Mouse (Mus musculus): ENCODE results near the gene Ikbip.
A peak's percentile ranks its signal among the peaks of the same experiment; 100 is the strongest.

Gene Ikbip

DNA sequence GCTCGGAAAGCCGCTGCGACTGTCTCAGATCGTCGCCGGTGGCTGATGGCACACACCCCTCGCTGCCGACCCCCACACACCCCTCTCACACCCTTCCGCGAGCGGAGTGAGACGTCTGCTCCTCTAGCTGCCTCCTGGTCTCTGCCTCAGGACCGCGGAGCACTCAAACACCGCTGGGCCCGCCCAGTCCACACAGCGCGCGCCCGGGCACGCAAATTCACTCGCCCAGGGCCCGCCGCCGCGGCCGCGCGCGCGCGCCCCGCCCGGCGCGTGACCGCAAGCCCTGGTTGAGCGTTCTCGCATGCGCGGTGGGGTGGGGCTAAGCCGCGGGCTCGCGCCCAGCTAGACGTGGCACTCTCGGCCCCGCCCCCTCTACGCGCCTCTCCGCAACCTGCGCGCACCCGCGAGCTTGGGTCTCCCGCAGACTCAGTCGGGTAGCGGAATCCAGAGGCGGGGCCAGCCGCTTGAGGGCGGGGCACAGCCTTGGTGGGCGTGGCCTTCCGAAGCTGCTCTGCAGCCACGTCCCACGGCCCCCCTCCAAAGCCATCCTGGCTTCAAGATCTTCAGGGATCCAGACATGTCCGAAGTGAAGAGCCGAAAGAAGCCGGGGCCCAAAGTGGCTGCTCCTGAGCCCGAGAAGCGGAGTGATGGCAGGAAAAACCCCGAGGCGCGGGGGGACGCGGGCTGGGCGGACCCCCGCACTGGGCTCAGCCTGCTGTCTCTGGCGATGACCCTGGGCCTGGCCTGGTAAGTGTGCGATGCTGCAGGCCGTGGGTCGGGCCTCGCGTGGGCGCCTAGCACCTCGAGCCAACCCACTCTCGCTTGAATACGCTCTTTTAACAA is at the start of gene Ikbip, which contains the start of gene Apaf1:
TSS of gene Ikbip (plus strand) at position 391 of the 843 bp plus-strand sequence.
TSS of gene Apaf1 (minus strand) at position 221 of the 843 bp plus-strand sequence.
- peak; percentile 100 for DNase-seq (ENCODE audit: inconsistent ontology term)

DNA sequence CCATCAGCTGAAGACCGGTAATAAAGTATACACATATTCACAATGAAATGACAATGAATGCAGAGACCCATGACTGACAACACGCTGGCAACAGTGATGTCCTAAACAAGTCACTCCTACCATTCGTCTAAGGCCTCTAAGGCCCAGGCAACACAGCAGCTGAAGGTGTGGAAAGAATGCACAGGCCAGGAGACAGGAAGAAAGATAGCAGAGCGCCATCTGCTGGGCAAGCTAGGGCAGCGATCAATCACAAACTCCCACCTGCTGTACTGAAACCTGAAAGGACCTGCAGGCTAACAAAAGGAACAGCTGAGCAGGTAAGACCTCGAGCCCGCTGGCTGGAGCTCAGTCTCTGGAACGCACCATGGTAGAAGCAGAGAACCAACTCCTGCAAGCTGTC is 48.8 kb upstream of the Ikbip start:
- peak; percentile 15 for DNase-seq (ENCODE audit: inconsistent ontology term)

DNA sequence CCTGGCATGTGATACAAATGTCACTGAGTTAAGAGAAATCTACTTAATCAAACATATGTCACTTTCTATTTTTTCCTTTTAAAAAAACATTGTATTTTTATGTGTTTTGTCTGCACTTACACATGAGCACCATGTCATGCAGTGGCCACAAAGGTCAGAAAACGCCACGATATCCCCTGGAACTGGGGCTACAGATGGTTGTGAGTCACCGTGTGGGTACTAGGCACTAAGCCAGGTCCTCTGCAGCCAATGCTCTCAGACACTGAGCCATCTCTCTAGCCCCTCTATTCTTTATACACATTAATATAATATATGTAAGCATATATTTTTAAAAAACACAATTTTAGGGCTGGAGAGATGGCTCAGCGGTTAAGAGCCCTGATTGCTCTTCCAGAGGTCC is 33.0 kb upstream of the Ikbip start:
- DNase-seq (ENCODE audit: inconsistent ontology term): peak; percentile 30

DNA sequence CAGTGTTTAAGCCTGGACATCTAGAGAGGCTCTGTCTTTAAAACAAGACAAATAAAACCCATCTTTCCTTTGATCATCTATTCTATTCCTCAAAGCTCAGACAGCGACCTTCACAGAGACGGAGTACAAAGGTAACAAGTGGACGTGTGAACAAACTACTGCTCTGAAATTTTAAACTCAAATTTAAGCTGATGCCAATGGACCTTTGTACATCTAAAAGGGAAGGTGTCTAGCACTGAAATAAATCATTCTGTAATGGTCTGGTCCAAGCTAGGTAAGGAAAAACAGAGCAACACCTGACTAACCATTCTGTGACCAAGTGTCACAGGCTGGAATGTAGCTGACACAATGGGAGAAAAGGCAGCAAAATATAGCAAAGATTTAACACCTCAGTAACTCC is 31.6 kb upstream of the Ikbip start:
- DNase-seq (ENCODE audit: inconsistent ontology term): no peak

DNA sequence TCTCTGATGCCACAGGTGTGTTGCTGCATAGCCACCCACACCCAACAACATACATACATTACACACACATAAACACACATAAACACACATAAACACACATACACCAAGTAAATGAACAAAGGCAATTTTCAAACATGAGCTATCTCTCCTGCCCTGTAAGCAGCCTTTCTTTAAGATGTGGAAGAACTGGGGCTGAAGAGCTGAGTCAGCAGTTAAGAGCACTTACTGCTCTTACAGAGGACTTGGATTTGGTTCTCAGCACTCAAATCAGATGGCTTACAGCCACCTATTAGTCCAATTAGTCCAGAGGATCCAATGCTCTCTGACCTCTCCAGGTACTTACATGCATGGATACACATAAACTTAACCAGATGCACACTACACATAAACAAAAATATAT is 30.0 kb upstream of the Ikbip start:
- no peak for DNase-seq (ENCODE audit: inconsistent ontology term)

DNA sequence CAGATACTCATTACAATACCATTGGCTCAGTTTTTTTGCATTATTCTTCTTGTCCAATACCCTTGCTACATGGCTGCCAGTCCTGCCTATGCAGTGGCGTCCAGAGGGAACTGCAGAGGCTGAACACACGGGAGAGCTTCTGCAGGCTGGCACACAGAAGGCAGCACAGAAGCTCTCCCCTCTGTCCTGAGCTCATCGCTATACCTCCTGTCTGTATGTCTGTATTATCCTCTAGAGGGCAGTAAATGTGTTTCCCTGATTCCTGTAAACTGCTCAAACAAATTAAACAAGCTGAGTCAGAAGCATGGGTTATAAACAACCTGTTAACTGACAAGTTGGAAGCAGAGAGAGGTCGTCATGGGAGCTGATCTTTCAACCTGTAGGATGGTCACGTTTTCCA is 22.0 kb upstream of the Ikbip start:
- DNase-seq (ENCODE audit: inconsistent ontology term): peak; percentile 25

DNA sequence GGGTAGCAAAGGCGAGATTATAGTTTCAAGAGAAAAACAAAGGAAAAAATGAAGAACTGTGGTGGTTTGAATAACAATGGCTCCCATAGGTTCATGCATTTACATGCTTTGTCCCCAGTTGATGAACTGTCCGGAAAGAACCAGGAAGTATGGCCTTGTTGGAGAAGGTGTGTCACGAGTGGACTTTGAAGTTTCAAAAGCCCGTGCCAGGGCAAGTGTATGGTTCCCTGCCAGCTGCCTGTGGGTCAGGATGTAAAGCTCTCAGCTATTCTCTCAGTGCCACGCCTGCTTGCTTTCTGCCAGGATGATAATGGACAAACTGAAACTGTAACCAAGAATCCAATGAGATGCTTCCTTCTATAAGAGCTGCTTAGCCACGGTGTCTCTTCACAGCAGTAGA is 20.4 kb upstream of the Ikbip start:
- no peak for DNase-seq (ENCODE audit: inconsistent ontology term)

DNA sequence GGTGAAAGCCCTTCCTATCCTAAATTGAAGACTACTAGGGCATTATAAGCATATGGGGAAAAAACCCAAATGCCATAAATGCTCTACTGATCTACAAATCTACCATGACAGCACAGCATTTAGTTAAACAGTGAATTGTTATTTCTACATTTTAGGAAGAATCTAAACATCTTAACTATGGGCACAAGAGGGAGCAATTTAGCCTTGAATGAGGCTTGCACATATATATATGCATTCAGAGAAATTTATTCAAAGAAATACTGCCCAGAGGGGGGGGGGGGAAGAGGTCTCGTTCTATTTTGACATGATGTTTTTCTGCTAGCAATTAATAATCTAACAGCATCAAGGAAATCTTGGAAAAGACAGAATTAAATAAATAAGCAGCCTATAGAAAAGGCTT is 11.0 kb upstream of the Ikbip start:
- DNase-seq (ENCODE audit: inconsistent ontology term): no peak

DNA sequence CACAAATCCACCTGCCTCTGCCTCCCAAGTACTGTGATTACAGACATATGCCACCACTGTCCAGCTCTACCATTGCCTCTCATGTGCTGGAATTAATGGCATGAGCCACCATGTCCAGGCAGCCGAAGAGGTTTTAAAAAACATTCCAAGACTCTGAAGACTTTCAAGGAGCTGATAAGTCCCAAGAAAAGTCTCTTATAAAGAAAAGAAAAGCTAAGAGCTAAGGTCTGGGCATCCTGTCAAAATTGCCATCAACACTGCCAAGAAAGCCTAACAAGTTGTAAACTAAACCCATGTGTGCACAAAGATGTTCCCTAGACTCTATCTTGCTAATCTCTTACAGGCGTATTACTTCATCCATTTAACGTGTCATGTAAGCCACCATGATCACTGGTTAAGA is 9.4 kb upstream of the Ikbip start:
- no peak for DNase-seq (ENCODE audit: inconsistent ontology term)

DNA sequence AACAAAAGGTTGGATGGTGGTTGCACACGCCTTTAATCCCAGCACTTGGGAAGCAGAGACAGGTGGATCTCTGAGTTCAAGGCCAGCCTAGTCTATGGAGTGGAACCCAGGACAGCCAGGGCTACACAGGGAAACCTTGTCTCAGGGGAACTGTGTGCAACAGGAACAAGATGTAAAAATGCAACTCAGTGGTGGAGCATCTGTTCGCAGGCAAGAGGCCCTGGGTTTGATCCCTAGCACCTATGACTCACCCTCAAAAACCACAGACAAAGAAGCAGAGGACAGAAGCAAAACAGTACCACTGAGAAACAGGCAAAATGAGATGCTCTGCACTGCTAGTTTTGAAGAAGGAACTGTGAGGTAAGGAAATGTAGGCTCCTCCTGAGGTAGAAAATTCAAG is 6.1 kb upstream of the Ikbip start:
- DNase-seq (ENCODE audit: inconsistent ontology term): peak; percentile 10

DNA sequence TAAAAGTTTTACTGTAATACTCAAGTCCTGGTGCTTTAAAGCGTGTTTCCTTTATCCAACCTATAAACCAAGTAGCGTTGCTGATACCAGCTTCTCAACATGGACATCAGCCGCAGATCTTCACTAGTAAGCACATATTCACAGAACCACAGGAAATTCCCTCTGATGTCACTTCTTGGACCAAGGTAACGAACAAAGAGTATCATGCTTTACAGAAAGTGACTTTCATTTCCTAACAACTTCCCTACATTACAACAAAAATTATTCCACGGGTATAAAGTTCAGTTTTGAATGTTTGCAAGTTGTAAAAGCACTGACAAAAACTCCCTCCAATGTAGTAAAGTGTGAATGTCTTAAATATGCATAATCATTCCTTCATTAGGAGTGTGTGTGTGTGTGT is 2.2 kb upstream of the Ikbip start:
- peak; percentile 5 for DNase-seq (ENCODE audit: inconsistent ontology term)

DNA sequence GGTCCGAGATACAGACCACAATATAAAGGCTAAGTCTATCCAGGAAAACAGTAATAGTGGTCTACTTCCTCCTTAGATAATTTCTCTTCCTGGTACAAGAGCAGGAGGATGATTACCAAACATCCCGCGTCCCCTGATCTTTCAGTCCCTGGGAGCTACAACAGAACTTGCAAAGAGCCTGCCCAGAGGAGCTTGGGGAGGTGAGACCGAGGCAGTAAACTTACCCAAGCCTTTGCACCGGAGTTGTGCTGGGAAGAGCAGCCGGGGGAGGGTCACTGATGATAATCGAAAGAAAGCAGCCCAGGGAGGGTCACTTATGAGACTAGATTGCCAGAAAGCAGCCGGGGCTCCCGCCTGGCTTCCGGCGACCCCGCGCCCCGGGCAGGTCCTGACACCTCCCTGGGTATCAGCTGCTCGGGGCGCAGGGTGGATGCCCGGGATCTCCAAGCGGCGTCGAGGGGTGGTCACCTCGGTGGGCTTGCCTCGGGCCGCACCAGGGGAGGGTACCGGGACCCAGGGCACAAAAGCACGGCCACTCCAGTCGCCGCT is 707 bp upstream of the Ikbip start:
- DNase-seq (ENCODE audit: inconsistent ontology term): no peak

DNA sequence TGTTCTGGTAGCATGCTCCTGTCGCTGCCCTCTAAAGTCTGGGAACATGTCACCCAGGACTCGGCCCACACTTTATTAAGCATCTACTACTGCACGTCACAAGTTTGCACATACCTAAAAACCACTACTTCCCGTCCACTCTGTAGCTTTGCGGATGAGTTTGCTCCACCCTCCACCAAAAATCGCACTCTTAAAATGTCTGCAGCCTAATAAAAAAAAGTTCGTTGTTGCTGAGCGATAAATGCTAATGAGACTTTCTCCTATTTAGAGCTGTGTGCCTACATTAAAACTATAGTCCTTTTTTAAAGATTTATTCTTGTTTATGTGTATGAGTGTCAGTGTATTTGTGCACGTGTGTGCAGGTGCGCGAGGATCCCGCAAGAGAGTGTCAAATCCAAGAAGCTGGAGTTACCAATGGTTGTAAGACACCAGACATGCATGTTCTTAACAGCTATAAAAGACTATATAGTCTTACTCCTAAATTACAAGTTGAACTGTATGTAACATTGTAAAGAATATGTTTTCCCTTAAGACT is 720 bp downstream of the Ikbip start:
- DNase-seq (ENCODE audit: inconsistent ontology term): no peak

DNA sequence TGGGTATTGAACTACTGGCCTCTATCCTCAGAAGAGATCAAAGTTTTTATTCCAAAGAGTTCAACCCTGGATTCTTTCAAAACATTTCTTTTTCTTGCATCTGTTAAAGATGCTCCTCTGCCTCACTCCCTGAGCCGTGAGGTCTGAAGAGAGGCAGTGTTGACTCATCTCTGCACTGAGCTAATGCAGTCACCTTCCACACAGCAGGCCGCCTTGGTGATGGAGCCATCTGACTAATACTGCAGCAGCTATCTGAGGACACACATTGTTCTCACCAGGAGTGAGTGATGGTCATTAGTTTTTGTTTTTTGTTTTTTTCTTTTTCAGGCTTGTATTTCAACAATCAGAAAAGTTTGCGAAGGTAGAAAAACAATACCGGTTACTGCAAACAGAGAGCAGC is 10.1 kb downstream of the Ikbip start:
- DNase-seq (ENCODE audit: inconsistent ontology term): peak; percentile 57

DNA sequence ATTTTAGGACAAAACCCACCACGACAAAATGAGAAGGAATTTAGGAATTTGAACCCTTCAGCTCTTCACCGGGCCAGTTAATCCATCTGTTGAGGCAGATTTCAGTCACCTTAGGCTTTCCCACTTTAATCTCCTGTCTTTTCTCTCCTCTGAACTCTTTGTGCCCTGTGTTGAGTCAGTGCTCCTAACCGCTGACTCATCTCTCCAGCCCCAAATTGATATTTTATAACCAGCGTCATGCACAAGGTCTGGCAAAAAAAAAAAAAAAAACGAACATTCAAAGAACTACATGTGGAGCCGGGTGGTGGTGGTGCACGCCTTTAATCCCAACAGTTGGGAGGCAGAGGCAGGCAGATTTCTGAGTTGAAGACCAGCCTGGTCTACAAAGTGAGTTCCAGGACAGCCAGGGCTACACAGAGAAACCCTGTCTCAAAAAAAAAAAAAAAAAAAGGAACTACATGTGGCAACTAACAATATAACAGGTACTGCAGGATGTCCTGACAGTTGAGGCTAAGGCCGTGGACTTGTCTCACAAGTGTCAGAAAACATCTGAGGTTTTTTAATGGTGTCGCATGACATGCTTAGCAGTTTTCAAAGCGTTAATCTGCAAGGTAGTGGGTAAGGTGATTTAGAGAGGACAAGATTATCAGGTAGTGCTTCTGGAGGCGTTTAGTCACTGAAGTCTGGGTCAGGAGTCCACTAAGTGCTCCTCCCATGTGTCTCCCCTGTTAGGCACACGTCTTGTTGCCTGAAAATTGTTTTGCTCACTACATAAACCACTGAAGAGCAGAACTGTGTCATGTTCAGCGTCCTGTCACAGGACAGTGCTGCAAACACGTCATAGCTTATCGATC is 11.7 kb downstream of the Ikbip start:
- DNase-seq (ENCODE audit: inconsistent ontology term): no peak

DNA sequence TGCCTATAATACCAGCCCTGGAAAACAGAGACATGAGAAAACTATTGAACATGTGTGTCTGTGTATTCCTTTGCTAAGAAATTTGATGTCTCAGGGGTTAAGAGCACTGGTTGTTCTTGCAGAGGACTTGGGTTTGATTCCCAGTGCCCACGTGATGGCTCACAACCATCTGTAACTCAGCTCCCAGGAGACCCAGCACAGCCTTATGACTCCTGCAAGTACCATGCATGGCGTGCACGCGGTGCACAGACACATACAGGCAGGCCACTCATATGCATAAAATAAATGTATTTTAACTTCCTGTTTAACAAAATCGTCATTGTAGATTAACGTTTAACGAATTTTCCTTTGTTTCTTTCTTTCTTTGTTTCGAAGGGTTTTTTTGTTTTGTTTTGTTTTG is 15.3 kb downstream of the Ikbip start:
- DNase-seq (ENCODE audit: inconsistent ontology term): no peak

DNA sequence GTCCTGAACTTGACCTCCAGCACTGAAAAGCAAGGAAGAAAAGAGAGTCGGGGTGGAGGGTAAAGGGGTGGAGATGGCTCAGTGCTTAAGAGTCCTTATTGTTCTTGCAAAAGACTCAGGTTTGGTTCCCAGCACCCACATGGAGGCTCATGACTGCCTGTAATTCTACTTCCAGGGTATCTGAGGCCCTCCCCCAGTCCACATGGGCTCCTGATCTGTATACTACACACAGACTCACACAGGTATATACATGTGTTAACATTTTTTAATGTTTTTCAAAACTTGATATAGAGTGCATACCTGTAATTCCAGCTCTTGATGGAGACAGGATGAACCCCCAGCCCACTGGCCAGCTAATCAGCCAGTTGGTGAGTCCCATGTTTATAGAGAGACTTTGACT is 17.4 kb downstream of the Ikbip start:
- no peak for DNase-seq (ENCODE audit: inconsistent ontology term)

DNA sequence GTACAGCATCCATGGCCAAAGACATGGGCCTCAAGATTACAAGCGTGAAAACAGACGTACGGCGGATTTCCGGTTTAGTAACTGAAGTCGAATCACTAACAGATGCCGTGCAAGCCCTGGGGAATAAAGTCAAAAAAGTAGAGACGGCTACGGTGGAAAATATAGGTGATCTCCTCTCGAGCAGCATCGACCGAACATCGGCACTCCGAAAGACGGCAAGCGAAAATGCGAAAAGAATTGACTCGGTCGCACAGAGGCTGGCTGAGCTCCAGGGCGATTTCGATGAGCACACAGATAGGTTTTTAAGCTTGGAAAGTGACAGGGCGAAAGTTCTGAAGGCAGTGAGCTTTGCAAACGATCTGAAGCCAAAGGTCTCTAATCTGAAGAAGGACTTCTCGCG is 19.2 kb downstream of the Ikbip start:
- DNase-seq (ENCODE audit: inconsistent ontology term): no peak

DNA sequence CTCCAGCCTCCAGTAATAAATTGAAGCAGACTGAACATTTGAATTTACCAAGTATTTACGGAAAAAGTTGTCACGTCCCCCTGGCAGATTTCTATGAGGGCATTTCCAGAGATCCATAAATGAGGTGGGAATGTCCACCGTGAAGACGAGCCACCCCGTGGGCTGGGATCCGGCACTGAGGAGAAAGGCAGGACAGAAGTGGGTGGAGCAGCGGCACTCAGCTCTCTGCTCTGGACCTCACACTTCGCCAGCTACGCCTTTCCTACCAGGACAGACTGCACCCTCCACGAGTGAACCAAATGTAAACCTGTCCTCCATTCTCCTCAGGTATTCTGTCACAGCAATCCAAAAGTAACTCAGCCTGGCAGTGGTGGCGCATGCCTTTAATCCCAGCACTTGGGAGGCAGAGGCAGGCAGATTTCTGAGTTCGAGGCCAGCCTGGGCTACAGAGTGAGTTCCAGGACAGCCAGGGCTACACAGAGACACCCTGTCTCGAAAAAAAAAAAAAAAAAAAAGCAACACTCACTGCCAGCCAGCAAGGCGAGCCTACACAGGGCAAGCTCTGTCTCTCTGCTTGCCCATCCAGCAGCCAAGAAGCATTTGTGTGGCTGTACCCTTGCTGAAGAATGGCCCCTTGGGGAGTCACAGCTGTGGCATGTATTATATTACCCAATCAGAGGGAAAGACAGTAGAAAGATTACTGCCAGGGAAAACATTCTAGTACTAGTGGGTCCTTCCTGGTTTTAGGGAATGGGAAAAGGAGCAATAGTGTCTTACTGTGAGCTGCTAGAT is 20.3 kb downstream of the Ikbip start:
- DNase-seq (ENCODE audit: inconsistent ontology term): no peak

DNA sequence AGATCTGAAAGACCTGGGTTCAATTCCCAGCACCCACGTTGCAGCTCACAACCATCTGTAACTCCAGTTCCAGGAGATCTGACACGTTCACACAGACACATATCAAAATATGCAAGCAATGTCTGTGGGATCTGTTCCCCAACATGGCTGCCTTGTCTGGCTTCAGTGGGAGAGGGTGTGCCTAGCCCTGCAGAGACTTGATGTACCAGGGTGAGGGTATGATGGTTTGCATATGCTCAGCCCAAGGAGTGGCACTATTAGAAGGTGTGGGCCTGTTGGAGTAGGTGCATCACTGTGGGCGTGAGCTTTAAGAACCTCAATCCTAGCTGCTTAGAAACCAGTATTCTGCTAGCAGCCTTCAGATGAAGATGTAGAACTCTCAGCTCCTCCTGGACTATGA is 23.2 kb downstream of the Ikbip start:
- no peak for DNase-seq (ENCODE audit: inconsistent ontology term)

DNA sequence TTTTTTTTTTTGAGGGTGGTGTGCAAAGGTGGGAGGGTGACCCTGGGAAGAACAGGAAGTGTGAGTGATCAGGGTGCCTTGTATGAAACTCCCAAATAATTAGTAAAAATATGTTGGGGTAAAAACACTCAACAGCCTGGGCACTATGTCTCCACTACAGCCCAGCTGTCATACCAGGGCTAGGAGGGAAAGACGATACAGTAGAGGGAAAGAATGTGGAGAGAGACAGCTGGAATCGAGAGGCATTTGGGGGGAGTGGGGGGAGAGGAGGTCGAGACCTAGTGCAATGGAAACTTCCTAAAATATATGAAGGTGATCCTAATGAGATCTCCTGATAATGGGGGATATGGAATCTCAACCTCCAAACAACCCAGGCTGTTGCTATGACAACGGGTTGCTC is 27.1 kb downstream of the Ikbip start:
- no peak for DNase-seq (ENCODE audit: inconsistent ontology term)

DNA sequence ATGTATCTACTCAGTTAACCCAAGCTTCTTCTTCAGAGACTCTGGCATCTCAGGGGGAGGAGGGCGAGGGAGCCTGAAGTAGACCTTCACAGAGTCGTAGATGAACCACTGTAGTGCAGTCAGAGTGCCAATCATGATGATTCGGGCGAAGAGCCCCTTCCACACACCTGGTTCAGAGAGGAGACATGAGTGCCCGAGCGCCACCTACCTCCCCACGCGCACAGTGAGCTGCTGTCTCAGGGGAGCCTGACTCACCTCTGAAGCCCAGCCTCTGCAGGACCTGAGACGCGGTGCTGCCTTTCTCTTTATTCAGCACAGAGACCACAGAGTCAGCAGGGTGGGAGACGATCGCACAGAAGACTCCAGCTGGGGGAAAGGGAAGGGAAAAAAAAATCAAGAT is 34.2 kb downstream of the Ikbip start:
- no peak for DNase-seq (ENCODE audit: inconsistent ontology term)

Measured in Muller cell, postnatal 12 days (primary cell).